Mouse (Mus musculus): ENCODE measurements around the gene Kif17.

Kif17 gene

DNA sequence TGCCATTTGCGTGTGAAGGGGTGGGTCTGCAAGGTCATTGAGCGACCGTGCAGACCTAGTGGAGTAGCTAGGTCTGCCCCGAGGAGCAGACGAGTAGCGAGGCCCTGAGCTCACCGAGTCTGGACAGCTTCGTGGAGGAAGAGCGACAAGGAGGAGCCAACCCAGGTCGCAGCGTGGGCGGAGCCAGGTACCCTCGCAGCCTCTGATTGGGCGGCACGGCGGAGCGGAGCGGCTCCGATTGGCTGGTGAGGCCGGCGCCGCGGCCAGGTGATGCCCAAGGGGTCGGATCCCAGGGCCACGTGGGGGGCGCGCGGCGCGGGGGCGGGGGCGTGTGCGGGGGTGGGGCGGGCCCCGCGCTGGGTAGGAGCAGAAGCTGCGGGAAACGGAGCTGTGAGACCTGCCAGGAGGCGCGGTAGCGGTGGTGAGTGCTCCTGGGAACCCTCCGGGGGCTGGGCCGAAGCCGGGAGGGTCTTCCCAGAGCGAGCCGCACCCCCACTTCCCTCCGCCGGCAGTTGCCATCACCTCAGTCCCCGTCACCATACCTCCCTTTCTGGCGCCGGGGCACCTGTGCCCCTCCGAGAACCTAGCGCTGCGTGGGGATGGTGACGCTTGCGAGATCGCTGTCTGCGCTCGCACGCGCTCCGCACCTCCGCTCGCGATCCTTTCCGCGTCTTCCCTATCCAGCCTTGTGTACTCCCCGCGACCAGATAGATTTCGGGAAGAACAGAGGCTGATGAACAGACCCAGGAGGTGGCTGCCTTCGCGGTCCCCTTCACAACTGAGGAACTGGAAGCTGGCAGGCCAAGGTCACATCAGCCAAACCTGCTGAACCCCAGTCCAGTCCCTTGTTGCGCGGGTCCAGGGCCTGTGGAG lies at the start of gene Kif17, which contains the start of gene Sh2d5:
Kif17 (plus strand) TSS at position 348 of the 873 bp plus-strand sequence.
Sh2d5 (plus strand) TSS at position 316 of the 873 bp plus-strand sequence.
- peak; percentile 34 to 38 for DNase-seq (ENCODE audit: low spot score in 2 of 2)

DNA sequence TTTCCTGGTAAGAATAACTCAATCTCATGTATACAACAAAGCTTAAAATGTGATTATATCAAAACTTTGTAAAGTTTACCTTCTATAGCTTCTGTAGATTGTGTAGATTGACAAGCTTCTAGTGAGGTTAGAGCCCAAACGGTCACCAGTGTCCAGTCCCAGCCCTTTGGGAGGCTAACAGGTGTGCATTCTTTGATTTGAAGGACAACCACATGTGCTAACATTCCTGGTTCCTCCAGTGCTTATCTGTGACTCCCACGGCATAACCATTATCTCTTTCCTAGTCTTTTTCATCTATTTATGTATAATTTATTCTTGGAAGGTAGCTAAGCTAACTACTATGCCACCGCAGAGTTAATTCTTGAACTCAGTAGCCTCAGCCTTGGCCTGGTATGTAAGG lies 49.5 kb upstream of the Kif17 start:
- no peak for DNase-seq (ENCODE audit: low spot score in 2 of 2)

DNA sequence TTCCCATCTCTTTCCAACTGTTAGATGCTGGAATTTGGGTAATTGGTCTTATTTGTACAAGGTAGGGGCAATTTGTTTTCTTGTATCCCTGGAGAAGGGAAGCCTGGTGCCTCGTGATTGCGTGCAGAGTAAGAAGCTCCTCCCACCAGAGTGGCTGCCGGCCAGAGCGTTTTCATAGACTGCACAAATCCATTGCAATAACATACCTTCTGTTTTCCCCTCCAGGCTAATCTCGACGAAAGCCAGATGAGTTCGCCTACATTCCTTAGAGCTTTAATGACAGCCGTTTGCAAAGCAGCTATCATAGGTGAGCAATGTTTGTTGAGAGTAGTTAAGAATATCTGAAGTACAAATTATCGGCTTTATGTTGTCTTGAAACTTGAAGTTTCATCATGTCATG lies 48.5 kb upstream of the Kif17 start:
- no peak for DNase-seq (ENCODE audit: low spot score in 2 of 2)

DNA sequence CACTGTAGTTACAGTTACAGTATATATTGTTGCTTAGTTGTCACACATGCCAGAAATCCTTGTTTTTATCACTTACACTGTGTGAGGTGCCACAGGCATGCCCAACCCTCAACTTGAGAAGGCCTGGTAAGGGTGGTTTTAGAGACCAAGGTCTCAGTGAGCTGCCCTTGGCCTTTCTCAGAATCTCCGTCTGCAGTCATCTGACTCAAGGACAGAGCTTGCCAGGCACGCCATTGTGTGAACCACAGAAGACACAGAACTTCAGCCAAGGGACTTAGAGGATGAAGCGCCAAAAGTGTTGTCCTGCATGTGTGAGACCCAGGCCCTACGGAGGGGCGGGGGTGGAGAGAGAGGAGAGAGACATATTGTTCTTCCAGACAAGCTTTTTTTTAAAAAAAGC lies 40.1 kb upstream of the Kif17 start:
- no peak for DNase-seq (ENCODE audit: low spot score in 2 of 2)

DNA sequence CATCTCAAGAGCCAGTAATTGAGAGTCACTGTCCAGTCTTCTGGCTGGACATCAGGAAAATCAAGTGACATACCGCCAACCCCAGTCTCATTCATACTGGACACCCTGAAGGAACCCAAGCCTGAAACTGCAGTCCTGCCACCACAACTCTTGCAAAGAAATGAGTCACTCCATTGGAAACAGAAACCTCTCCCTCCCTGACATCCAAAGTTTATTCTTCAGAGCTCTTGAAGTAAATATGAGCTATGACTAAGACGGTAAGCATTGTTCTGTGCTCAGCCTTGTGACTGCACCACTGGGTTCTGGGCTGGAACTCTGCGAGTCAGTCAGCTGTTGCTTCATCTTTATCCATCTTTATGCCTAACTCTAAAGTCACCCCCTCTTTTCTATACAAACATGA lies 36.4 kb upstream of the Kif17 start:
- DNase-seq (ENCODE audit: low spot score in 2 of 2): peak in 1 of 2 experiments; percentile 24

DNA sequence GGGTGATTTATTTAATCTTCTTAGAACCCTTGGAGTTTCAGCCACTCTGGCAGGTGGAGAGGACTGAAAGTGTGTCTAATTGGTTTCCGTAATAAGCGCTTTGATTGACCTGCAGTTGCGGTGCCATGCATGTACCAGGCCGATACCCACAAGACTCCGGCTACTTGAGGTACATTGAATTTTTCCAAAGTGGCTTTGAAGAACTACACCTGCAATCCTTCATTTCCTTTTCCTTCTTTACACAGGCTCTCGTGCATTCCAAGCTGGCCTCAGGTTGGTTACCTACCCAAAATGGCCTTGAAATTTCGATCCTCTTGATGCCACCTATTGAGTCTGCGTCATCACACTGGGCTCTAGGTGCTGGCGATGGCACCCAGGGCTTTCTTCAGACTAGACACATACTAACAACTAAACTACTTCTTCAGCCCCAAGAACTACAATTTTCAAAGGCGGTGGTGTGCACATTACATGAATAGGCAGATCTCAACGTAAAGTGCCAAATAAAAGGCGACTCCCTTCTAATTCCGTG lies 34.5 kb upstream of the Kif17 start:
- no peak for DNase-seq (ENCODE audit: low spot score in 2 of 2)

DNA sequence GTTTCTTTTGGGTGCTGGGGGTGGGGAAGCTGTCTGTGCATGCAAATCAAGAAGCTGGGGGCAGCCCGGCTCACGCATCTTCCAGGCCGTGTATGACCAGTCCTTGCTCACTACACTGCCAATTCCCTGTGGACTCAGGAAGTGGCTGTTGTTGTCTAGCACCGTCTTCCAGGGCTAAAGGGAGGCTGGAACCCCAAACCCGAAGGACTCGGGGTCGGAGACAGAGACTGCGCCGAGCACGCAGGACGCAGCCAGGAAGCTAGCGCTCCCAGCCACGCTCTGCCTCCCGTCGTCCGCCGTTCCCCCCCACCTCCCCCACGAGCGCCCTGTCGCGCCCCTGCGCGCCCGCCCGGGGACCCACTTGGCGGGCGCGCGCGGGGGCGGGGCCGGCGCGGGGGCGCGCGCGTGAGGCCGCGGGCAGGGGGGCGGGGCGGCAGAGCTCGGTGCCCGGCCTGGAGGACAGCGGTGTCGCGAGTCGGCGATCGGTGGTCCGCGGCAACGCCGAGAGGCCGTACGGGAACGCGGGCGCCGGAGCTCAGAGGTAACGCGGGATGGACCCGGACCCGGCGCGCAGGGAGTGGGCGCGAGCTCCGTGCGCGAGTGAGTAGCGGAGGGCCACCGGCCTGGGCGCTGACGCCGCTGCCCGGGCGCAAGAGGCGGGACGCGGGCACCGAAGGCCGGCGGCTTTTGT lies 33.9 kb upstream of the Kif17 start, which contains the start of gene Hp1bp3:
Hp1bp3 (plus strand) TSS at position 97 of the 691 bp plus-strand sequence.
- DNase-seq (ENCODE audit: low spot score in 2 of 2): peak; percentile 55 to 65

DNA sequence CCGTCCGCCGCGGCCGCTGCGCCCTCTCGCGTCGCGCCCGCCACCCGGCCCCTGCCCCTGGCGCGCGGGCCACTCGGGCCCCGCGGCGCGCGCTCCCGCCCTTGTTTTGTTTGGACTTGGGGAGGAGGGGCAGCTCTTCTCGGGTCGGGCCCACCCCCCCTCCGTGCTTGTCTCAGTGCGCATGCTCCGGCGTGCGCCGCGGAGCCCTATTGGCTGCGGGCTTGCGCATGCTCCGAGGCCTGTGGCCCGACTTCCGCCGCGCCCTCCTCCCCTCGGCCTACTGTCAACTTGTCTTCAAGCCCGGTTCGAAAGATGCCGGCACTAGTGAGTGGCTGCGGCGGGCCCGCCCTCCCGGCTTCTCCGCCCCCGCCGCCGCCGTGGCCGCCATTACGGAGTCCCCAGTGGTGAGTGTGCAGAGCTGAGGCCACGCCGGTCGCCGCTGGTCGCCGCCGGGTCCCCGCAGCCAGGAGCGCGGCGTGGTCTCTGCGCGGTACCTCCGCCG lies 33.3 kb upstream of the Kif17 start:
- peak; percentile 90 to 97 for DNase-seq (ENCODE audit: low spot score in 2 of 2)

DNA sequence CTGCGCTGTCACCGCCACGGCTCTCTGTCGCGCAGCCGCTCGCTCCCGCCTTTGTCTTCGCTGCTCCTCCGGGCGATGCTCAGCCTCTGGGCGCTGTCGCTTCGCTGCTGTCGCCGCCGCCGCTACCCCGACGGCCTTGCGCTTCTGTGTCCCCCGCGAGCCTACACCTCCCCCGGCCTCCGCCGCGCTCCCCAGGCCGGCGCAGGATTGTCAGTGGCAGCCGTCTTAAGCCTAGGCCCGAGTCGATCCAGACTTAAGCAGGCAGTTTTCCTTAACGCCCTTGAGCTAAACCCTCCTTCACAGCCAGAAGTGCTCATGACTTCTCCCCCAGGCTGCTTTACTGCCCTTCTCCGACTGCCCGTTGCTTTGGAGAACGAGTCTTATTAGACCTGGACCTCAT lies 32.8 kb upstream of the Kif17 start:
- no peak for DNase-seq (ENCODE audit: low spot score in 2 of 2)

DNA sequence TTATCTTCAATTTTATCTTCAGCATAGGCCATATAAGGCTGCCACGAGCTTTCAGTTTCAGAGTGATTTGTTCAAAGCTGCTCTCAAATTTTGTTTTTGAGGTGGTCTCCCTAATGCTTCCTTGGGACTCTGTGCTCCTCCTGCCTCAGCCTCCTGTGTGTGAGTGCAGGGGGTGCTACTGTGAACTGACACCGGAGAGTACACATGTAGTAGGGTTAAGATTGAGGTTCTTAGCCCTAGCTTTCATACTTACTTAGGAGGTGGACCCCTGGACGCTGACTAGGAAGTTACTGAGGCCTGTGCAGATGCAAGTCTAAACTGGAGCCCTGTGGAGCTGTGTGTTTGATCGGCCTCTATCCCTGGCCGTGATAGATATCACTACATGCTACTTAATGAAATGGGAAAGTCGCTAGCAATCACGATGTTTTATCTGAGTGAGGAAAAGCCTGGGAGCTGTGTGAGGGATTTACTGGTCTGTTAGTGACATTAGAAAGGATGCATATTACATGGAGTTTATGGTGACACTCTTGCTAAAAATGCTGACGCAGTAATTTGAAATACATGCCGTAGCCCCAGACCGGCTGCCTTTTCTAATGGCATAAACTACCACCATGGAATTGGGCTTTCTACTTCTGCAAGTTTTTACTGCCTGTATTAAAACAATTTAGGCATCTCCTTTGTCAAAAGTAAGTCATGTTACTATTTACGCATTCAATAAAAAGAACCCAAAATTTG lies 32.1 kb upstream of the Kif17 start:
- DNase-seq (ENCODE audit: low spot score in 2 of 2): no peak

DNA sequence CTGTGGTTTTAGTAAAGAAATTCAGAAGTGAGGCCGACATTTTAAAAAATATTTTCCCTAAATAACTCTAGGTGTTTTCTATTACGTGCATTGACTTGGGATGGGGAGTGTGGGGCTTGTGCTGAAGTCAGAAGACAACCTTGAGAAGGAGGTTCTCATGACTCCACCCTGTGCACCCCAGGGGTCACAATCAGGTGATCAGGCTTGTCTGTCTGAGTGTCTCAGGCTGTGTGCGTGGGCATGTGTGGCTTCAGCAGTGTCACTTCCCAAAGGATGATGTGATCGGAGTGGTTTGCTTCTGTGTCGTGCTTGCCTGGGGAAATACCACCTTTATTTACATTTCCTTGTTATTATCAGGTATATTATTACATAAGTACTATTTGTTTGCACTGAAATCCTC lies 30.9 kb upstream of the Kif17 start:
- no peak for DNase-seq (ENCODE audit: low spot score in 2 of 2)

DNA sequence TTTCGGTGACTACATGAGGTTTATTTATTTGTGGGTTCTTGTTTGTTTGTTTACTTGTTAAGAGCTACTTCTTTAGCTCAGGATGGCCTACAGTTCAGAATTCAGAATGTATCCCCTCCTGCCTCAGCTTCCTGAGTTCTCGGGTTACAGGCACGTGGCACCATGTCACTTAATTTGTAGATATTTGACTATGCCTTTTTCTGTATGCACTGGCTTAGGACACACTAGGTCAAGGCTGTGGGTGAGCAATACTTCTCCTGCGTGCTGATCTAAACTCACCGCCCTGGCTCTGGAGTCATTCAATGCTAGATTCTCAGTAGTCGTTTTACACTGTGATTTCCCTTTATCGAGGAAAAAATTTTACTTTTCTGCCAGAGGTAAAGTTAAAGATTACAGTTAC lies 29.5 kb upstream of the Kif17 start:
- no peak for DNase-seq (ENCODE audit: low spot score in 2 of 2)

DNA sequence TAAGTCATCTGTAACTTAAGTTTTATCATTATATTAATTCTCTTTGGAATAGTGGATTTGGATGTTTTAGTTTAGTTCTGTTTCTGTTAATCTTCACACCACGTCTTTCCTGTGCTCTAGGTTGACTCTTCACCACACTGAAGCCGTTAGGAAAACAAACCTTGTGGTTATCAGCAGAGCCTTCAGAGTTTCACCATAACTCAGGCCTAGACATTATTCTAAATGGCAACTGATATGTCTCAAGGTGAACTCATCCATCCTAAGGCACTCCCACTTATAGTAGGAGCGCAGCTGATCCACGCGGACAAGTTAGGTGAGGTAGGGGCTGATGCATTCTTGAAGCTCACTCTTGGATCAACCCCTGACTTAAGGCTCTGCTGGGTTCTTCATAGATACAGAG lies 28.8 kb upstream of the Kif17 start:
- no peak for DNase-seq (ENCODE audit: low spot score in 2 of 2)

DNA sequence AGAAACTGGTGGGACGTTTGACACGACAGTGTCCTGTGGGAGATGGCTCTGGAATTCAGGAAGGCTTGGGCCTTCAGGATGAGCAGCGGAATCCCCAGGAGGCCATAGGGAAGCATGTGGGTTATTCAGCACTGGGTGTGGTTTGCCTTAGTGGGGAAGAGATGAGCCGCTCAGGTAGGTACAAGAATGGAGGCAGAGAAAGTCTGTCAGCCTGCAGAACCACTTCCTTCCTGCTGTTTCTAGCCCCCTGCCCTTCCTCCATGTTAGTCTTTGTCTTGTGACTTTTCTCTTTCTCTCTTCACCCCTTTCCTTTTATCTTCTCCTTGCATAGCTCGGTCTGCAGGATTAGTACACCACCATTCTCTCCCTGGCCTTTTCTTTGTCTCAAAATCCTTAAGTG lies 27.8 kb upstream of the Kif17 start:
- DNase-seq (ENCODE audit: low spot score in 2 of 2): no peak

DNA sequence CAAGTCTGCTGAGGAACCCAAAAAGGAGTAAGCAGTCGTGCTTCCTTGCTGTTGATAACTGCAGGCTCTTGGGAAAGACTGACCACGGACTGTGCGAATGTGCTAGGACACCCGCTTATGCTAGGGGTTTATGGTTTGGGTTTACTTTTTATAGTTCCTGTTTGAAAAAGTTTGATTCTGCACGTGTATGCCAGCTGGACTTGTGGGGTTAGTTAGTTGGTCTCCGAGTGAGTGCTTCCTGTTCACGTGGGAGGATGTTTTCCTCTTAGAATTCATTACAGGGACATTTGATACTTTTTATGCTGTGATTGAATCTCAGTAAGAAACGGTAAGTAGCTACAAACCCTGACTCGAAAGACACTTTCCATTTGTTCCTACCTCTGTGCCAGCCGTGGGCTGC lies 26.6 kb upstream of the Kif17 start:
- no peak for DNase-seq (ENCODE audit: low spot score in 2 of 2)

DNA sequence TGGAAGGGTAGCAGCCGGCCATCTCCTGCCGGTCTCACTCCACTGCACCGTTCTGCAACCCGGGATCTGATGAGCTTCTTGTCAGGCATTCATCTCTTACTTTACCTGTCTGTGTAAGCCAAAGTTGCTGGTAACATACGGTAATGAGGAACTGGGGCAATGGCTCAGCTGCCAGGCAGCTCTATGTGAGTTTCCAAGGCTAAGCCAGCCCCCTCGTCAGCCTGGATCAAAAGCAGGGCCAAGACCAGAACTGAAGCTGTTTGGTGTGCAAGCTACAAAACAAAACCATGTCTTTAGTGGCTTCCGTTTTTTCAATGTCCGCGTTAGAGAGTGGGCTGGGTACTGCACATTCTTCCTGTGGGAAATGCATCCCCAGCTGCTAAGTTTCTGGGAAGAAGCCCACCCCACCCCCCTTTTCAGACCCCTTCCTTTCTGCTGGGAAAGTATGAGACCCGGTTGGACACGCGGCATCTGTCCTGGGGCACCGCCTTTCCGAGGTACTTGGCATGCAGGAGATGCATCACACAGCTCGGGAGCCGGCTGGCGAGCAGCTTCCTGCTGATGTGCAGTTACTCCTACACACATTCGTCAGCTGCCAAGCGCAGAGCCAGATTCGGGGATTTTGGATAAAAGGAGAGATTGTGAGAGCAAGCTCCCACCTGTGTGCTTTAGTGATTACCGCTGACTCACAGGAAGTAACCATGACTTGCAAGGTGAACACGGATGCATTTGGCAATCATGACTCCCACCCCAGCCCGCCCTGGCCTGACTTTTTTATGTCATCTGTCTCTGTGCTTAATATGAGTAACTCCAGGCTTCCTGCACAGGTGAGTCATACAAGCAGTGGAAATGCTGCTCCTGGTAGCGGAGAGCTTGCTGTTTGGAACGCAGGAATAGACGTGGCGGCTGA lies 3.2 kb upstream of the Kif17 start:
- peak in 1 of 2 experiments; percentile 10 for DNase-seq (ENCODE audit: low spot score in 2 of 2)

DNA sequence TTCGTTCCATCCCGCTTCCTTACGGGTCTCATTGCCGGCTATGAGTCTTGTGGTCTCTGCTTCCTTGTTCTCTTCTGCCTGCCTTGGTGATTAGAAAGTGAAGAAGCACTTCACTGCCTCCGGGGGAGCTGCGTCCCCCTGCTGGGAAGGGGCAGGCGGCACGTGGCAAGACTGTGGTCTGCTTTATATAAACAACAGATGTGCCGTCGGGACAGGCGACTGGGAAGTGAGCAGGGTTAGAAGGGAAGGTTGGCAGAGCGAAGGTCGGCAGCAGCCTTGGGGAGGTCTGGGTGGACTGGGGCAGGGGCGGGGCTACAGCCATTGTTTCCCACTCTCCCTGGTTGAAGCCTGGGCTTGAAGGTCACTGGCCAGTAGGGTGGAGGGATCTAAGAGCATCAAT lies 1.6 kb downstream of the Kif17 start:
- no peak for DNase-seq (ENCODE audit: low spot score in 2 of 2)

DNA sequence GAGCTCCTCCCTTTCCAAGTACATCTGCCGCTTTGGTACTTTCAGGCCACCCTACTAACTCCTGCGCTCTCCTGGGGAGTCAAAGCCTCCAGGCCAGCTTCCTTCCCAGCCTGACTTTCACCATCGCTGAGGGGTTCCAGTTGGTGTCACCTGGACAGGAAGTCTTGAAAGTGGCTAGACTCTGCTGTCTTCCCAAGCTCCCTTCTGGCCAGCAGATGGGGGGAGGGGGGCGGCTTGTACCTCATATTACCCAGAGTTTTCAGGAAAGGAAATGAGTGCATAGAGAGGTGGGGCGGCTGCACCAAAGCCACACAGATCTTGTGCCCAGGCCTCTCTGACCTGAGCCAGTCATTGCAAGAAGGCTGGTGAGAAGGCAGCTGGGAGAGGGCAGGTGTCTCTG lies 2.0 kb downstream of the Kif17 start:
- no peak for DNase-seq (ENCODE audit: low spot score in 2 of 2)

DNA sequence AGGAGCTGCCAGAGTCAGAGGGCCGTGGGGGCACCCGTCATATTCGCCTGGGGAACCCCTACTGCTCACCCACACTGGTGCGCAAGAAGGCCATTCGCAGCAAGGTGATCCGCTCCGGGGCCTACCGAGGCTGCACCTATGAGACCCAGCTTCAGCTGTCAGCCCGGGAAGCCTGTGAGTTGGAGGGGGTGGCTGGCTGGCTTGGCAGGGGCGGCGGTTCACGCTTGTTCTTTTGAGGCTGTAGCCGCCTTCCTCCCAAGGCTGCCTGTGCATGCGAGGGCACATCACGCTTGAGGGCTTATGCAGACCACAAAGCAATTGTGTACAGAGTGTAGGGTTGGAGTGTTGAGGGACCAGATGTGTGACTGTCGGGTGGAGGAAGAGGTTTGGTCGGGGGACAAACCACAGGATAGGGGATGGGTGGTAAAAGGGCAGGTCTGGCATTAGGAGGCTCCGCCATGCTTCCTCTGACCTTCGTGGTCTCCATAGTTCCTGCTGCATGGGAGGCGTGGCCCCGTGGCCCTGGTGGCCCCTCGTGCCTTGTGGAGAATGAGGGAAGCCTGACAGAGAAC lies 7.0 kb downstream of the Kif17 start:
- DNase-seq (ENCODE audit: low spot score in 2 of 2): no peak

DNA sequence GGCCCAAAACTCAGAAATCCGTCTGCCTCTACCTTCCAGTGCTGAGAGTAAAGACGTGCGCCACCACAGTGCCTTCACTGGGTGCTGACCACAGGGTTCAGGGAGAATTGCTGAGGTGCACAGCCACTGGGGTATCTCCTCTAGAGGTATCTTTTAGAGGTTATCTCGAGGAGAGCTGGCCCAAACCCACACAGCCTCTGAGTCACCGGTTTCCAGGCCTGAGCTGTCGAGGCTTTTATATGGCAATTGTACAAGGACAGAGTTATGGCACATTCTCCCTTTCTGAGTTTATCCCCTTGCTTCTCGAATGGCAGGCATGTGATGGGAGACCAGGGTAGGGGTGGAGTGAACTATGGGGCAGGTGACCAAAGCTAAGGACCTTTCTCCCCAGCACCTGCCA lies 8.4 kb downstream of the Kif17 start:
- DNase-seq (ENCODE audit: low spot score in 2 of 2): no peak
